Mouse (Mus musculus): ENCODE results near the gene Gm10837.
"Not testable (repeated sequence)": the region's sequence is repeated elsewhere in the genome, so short reads cannot be mapped to it uniquely, and the experiment has no call there.

The Gm10837 gene

DNA sequence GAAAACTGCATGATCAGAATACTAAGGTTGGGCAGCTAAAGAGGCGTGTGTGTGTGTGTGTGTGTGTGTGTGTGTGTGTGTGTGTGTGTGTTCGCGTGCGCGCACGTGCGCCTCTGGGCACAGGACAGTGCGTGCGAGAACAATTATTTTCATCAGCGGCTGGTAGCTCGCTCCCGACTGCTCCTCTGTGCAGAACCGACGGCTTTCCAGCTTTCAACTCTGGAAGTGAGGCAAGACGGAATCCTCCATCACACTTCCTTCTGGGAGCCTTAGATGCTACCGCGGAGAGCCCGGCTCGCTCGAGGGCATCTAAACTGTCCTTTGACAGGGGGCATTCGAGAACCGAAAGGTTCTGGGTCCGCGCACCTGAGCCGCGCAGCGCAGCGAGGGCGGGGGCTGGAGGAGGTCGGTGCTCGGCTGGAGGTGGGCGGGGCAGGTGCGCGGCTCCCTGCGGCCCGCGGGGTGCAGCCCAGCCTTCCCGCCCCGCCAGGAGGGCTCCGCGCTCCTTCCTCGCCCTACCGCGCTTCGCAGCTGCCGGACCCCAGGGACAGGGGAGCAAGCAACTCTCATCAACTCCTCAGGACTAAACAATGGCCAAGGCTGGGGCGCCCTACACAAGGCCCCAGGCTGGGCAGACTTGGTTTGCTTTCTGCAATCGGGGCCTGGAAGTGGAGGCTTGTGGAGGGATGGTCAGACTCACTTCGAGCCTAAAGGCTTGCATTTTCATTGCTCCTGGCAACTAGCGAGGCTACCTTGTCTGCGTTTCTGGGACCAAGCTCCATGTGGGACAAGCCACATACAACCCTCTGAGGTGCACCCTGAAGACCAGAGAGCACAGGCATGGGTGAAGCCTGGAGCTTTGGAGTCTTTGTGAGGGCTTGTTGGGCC is at the start of gene Gm10837:
TSS of gene Gm10837 (plus strand) at position 146 of the 888 bp plus-strand sequence.
- DNase-seq (ENCODE audit: low spot score), result peak; percentile 66

DNA sequence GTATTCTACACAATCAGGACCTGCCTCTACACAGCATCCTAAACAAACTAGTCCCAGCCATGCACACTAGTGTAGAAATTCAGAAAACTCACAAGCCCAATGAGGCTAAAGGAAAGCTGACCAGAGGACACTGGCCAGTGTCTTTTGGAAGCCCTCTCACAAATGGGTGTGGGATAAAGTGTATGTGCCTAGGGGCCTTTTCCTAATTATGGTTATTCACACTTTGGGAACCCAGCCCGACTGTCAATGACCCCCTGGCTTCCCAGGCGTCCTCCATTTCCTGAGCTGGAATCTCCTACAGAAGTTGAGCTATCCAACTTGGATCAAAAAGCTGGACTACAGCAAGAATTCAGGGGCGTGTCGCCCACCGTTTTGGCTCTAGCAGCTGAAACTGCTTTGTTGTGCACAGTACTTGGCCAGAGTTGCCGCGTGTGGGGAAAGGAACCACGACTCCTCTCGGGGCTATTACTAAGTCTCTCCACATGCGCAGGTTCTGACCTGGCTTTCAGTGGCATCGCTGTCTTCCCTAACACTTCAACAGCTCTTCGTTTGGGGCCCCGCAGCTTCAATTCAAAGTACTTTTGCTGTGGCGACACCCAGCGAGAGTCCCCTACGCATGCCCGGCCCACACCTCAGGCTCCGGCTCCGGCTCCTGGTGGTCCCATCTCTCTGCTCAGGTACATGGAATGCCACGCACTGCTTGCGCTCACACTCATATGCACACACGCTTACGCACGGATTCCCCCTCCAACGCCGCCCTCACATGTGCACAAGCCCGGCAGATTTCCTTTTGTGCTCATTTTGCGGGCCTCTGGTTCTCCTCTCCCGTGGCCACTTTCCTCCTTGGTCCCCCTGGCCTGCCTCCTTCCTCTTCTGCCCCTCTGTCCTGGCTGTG is 40.5 kb upstream of the Gm10837 start:
- DNase-seq (ENCODE audit: low spot score), result peak; percentile 43

DNA sequence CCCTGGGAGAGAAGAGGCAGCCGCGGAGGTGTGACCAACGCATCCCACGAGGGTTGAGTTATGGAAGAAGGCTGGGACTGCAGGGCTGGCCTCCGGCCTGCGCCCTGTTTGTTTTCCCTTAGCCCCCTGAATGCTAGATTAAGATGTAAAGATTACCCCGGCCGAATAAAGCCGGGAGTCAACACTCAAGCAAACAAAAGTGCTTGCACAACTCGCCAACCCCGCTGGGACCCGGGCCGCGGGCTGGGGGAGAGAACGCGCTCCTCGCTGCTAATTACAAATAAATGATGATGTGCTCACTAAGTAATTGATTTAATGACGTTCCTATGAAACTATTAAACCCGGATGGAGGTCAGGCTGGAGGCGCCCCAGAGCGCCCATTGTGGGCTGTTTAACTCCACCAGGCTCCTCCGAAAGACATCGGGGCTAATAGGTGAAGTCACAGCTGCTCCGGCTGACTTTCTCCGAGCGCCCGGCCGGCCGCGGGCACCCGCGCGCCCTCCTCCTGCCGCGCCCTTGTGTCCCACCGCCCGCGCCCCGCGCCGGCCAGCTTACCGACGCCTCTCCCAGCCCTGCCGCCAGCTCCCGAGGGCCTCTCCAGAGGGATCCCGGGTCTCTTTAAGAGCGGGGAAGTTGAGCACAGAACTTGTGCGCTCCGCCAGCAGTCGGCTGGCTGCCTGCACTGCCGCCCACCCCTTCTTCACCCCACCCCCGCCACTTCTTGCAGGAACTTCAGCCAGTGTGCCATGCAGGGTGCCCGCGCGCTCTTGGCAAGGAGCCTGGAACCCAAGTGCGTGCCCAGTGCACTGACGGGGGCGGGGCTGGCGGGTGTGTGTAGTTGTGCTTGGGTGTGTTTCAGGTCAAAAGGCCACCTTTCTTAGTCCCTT is 39.6 kb upstream of the Gm10837 start, which contains the start of gene Gm5089:
TSS of gene Gm5089 (minus strand) at position 620 of the 887 bp plus-strand sequence.
- DNase-seq (ENCODE audit: low spot score), result no peak

DNA sequence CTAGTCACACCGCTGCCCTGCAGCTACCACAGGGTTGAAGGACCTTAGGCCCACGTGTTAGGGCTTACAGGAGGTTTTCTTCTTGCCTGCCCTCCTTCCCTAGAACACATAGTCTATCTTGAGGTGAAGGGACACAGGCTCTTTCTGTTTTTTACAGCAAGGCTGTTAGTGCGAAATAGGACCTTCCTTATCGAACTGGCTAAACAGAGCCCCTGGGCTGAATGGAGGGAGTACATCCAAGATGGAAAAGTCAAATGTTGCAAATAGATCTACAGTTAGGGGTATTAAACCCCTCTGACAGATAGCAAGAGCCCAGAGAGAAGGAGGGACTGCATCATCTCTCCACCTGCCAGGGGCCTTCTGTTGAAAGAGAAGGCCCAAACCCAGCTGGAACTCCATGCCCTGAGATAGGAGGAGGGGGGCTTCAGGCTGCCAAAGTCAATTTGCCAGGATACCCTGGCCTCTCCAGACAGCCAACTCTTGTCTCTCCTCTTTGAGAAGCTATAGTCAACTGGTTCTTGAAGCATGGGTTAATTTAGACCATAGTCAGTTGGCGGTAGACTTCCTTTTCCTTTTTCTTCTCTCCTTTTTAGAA is 38.7 kb upstream of the Gm10837 start:
- no peak for DNase-seq (ENCODE audit: low spot score)

DNA sequence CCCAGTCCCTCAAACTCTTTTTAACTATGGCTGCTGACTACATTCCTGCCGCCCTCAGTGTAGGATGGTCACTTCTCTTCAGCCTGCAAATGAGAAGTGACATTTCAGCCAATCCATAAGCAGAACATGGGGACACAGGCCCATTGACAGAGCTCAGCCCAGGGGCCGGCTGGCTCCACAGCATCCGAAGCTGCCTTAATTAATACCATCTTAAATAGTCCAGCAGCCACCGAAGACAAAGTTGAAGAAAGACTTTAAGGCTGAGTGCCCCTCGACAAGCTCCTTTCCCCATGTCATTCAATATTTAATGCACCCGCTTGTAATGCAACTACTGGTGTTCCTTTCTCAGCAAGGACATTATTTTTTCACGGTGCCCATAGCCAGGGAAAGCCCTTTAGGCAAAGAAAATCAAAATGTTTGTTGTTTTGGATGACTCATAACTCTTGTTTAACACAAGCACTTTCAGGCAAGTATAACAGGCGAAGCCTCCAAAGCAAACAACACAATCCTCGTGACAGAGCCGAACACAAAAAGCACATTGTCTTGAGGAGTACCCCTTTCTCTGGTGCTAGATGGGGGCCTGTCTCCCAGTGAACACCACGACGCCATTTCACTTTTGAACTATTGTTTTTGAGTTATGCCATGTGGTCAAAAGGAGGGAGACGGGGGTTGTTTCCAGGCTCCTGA is 37.5 kb upstream of the Gm10837 start:
- peak; percentile 76 for DNase-seq (ENCODE audit: low spot score)

DNA sequence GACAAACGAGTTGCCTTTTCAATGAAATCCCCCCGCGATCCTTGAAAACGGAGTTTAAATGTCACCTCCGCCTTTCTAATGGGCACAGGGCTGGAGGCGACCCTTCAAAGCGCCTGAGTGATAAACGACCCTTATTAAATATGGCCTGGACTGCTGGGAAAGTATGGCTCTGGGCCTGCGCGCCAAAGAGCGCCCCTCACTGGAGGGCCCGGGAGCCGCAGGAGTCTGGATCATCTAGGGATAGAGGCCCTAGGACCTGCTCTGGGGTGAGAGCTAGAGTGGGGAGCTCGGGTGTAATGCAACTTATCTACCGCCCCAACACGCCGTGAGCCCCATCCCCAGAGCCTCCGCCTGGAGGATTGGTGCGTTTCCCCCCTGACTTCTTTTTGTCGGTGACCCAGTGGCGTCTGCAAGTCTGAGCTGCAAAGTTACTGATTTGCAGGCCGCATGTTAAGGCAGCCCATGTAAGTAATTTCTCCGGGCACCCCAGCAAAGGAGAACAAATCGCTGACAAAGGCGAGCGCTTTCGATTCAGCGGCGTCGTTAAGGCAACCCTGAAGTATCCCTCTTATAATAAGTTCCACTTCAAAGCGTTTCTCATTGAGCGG is 36.9 kb upstream of the Gm10837 start:
- DNase-seq (ENCODE audit: low spot score), result peak; percentile 85

DNA sequence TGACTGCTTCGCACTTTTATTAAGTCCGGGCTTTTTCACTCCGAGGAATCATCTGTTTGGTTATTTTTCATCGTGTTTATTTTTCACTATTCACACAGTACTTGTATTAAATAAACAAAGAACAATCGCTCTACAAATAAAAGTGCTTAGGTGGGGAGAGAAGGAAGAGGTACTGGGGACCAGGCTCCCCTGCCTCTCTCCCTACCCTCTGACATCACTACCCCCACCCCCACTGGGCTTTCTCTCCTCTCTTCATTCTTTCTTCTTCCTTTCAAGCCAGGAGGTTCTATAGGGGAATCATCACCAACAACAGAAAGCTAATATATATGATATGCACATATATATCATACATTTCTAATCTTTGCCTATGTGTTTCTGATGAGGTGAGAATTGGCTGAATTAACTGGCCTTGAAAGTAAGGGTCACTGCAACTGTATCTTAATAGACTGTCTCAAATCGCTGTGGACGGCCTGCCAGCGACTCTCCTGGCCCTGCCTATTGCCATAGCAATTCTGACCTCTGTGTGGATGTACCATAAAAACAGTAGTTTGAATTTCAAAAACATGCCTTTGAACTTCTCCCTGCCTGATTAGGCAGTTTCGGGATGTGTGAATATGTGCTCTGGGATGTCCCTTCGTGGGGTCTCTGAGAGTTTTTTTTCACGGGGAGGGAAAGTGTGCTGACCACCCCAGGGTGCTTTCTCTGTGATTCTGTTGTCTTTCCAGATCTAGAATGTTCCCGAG is 36.2 kb upstream of the Gm10837 start:
- DNase-seq (ENCODE audit: low spot score), result peak; percentile 66

DNA sequence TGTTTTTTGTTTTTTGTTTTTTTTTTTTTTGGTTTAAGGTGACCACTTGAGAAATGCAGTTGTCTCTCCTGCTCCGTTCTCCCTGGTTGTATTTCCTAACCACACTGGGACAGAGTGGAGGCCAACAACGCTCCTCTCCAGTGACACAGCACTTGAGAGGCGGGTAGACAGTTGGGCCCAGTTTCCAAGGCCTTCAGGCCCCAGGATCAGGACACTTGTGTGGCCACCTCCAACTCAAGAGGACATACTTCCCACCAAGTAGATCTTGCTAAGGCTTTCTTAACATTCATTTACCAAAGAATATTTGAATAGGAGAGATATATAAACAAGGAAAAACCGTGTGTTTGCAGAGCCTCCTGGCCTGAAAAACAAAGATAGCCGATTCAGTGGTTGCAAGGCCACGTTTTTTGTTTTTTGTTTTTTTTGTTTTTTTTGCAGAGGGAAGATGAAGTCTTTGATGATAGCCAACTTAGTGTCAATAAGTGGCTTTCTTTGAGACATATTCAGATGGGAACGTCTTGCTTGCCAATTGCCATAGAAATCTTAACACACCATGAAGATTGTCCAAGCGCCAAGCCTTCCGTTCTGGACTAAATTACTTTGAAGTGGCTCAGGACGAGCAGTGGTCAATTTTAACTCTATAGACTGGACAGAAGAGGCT is 35.4 kb upstream of the Gm10837 start:
- DNase-seq (ENCODE audit: low spot score), result peak; percentile 56

DNA sequence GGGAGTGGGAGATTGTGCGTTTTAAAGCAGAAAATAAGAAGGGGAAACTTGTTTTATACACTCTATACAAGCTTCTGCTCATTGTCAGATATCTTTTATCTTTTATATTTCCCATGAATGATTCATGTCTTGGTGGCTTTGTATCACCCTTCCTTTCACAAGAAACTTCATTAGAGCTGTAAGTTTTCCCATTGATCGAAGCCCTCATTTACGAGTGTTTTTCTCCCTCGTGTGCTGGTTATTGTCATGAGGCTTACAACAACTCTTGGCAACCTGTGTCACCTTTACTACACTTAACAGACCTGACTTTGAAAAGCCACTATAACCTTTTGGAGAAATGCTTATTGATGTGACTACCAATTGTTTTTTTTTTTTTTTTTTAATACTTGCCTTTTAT is 34.8 kb upstream of the Gm10837 start:
- no peak for DNase-seq (ENCODE audit: low spot score)

DNA sequence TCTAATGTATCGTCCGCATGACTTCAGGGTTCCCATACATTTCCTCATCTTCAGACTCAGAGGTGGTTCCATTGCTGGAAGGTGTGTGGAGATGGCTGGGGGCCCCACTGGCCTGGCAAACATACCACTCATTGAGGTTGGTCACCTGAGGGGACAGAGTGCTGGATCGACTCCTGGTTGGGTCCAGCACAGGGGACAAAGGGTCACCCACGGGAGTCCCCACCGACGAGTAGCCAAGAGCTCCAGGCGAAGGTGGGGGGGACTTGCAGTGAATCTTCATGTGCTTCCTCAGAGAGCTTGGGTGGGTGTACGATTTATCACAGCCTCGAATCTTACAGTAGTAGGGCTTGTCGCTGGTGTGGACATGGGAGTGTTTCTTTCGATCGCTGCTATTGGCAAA is 31.1 kb upstream of the Gm10837 start:
- not testable (repeated sequence) for DNase-seq (ENCODE audit: low spot score)

DNA sequence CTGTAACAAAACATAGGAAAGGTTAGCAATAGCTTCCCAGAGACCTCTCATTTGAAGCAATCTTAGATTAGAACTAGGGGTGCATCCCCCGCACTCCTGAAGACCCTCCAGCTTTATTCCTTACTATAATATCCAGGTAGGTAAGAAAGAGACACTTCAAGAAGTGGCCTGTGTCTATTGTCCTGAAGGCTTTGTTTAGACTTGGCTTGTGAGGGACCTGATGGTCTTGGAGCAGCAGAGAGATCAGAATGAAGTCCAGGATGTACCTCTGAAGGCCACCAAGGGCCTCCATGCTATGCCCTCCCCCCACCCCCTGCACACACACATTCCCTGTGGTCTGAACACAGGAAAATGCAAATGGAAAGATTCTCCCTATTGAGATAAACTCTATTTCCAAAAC is 30.6 kb upstream of the Gm10837 start:
- DNase-seq (ENCODE audit: low spot score), result no peak

DNA sequence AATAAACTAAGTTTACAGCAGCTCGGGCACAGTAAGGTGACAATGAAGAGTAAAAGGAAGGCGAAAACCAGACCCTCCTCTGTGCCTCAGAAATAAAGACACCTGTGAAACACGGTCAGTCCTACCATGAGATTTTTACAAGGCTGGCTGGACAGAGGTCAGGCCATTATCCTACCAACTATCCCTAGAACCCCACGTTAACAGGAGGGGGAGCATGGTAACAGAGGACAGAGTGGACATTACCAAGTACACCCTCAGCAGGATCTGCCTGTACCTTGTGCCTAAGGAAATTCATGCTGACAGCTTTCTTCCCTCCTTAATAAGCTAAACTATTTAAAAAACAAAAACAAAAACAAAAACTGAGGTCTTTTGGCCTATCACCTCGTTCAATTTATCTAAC is 30.2 kb upstream of the Gm10837 start:
- DNase-seq (ENCODE audit: low spot score), result no peak

DNA sequence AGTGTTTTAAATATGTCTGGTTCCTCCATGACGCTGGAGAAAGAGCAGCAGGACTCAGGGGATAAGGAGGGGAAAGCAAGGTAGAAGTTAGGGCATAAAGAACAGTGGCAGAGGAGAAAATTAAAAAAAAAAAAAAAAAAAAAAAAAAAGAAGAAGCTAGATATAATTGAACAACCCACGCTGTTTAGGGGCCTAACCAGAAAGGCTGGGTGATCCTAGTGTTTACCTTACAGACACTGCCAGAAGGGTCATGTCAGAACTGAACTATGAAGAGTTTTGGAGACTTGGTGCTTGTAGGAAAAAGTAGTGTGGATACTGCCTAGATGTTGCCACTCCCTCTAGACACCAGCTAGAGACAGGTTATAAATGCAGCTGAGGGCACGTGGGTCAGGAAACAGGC is 28.9 kb upstream of the Gm10837 start:
- DNase-seq (ENCODE audit: low spot score), result peak; percentile 49

DNA sequence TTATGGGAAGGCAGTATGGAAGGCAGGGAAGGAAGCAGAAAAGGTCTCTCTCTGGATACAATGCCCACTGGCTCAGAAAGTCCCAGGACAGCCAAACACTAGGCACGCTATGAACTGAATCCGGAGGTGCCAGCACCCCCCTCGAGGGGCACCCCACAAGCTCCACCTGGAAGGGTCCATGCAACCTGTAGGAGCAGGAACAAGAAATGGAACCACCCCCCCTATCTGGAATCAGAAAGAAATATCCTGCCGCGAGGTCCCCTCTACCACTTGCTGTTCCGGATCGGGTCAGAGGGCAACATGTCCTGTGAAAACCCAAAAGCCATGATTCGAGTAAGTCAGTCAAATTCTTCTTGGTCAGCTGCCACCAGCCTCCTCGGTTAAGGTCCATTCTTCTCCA is 28.4 kb upstream of the Gm10837 start:
- peak; percentile 28 for DNase-seq (ENCODE audit: low spot score)

DNA sequence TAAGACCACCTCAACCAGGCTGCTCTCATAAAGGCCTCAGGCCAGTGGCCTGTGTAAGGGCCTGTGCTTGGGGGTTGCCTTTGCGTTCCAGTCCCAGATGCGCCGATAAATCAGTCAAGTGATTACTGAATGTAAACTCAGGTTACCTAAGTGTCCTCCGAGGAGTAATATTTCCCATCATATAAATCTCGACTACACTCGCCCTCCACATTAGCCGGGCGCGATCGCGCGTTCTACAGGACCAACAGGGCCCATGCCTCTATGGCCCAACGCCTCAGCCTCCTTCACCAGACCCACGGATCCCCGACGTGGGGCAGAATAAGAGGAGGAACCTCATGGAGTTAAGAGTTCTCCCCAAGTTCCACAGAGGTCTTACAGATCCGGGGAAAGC is 27.7 kb upstream of the Gm10837 start:
- peak; percentile 43 for DNase-seq (ENCODE audit: low spot score)

DNA sequence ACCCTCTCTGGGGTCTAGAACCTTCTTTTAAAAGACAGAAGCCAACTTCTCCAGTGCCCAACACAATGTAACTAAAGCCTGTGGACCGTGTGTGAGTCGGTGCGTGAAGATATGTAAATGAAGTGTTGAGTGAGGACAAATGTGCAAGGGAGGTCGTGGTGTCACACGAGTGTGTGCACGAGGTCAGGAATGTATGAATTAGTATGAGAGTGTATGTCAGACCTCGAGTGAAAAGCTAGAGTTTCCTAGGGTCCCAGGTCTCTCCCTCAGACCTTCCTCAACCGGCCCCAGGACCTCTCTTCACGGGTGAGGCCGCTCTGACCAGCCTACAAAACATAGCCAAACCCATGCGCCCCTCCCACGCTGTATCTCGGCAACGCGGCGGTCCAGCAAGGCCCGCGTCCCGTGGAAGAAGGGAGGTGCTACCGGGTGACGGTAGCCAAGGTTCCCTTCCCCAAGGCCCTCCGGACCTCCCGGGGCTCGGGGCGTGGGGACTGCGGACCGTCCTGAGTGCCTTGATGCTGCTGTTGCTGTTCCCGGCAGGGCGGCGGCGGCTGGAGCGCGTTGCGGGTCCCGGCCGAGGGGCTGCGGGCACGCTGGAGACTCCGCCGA is 27.2 kb upstream of the Gm10837 start:
- DNase-seq (ENCODE audit: low spot score), result peak; percentile 52

DNA sequence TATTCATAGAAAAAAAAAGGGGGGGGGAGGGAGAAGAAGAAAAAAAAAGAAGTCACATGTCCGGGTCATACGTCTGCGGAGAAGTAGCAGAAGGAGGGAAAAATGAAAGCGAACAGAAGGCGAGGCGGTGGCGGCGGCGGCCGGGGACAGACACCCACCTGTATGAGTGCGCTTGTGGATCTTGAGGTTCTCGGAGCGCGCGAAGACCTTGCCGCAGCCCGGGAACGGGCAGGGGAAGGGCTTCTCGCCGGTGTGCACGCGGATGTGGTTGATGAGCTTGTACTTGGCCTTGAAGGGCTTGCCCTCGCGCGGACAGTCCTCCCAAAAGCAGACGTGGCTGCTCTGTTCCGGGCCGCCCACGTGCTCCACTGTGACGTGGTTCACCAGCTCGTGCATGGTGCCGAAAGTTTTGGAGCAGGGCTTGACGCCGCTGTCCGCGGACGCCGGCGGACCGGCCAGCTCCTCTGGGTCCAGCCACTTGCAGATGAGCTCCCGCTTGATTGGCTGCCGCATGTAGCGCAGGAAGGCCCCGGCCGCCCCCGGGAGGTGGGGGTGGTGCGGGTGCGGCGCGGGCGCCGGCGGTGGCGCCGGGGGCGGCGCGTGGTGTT is 26.5 kb upstream of the Gm10837 start:
- peak; percentile 62 for DNase-seq (ENCODE audit: low spot score)

DNA sequence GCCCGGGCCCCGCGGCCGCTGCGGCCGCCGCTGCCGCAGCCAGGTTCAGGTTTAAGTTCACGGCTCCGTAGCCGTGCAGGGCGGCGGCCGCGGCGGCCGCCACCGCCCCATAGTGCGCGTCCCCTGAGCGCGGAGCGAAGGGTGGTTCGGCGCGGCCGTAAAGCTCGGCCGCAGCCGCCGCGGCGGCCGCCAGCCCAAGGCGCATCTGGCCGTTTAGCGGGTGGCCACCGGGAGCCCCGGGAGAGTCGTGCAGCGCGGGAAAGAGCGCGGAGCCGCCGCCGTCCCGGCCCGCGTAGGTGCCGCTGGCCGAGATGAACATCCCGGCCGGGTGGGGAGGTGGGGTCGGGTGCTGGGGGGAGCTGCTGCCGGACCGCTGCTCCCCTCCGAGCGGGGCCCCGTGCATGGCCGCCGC is 26.0 kb upstream of the Gm10837 start:
- DNase-seq (ENCODE audit: low spot score), result peak; percentile 17
